Mouse (Mus musculus) skeletal muscle tissue, postnatal 0 days (tissue): ENCODE results near the gene Tex46. TPM values are rescaled to one million over a fixed set of nuclear protein-coding genes. Genes with fewer than 3 reads are reported as not detected.

Source experiments
- microRNA-seq, 2 experiments: library from miRNA; unstranded; fragments of <30 nt; microRNA quantifications; one replicate each; pipeline ENCODE4; 2016
- polyA plus RNA-seq: library from polyadenylated mRNA; unstranded; fragments of >200 nt; fragmentation: Nextera tagmentation; extraction: Ambion mirVana; gene quantifications from 2 replicates; pipeline ENCODE4 v1.2.1, GENCODE M21; 2015

Tex46 gene
- polyA plus RNA-seq, result not detected in 2 replicates

GRCm38 (mm10) chr4:136610387-136610856 is at the start of gene Tex46:
TSS of gene Tex46 (plus strand) at chr4:136610437.

GRCm38 (mm10) chr4:136602568-136602967 is 7.7 kb upstream of the Tex46 start, which contains the start of gene Kdm1a:
TSS of gene Kdm1a (minus strand) at chr4:136602723.

GRCm38 (mm10) chr4:136622388-136622787 is 12.2 kb downstream of the Tex46 start, which contains the start of gene Lactbl1:
TSS of gene Lactbl1 (plus strand) at chr4:136622621.

Small RNA genes within 50 kb of the gene (microRNA-seq; reads per million reads assigned to microRNA genes)
- 0 reads per million in 2 experiments for gene Gm22180

Other genes with a start within 250 kb of the Tex46 start
- gene Htr1d, start 186.9 kb upstream of the Tex46 start, polyA plus RNA-seq, result not detected in 2 replicates
- 0.51 and 0.67 TPM in 2 replicates for gene 6030445D17Rik, start 148.2 kb upstream of the Tex46 start, polyA plus RNA-seq
- gene Luzp1, start 140.7 kb upstream of the Tex46 start, polyA plus RNA-seq, result 40.7 and 43.6 TPM in 2 replicates
- gene Kdm1a, start 7.7 kb upstream of the Tex46 start, polyA plus RNA-seq, result 15.1 and 15.7 TPM in 2 replicates
- not detected in 2 replicates for gene Lactbl1, start 12.2 kb downstream of the Tex46 start, polyA plus RNA-seq
- gene Ephb2, start 225.6 kb downstream of the Tex46 start, polyA plus RNA-seq, result 1.6 and 1.8 TPM in 2 replicates